Mouse (Mus musculus) hindbrain, embryonic 13.5 days (tissue): ENCODE results near the gene Mtg2. TPM values are rescaled to one million over a fixed set of nuclear protein-coding genes. Genes with fewer than 3 reads are reported as not detected.

ENCODE experiments used
- ATAC-seq: fragments of 200-750 bp; cut with Nextera tagmentation; 2 replicates; pipeline ENCODE4 v1.8.0; 2017; ENCODE audit warnings: moderate TSS enrichment; ENCODE audit not compliant: low FRiP score
- H3K27ac ChIP-seq: fragments of 300-500 bp; sonication (generic); 2 replicates; pipeline ENCODE4 v1.5.1; 2015; ENCODE audit warnings: inconsistent platforms, mild to moderate bottlenecking, moderate library complexity
- H3K27me3 ChIP-seq: fragments of 300-500 bp; sonication (generic); 2 replicates; pipeline ENCODE4 v1.6.1; 2015; ENCODE audit warnings: mild to moderate bottlenecking, inconsistent platforms
- H3K36me3 ChIP-seq: fragments of 300-500 bp; sonication (generic); 2 replicates; pipeline ENCODE4 v1.6.1; 2015; ENCODE audit warnings: mild to moderate bottlenecking, inconsistent platforms
- H3K4me1 ChIP-seq: fragments of 300-500 bp; sonication (generic); replicated peaks from 2 replicates; pipeline ENCODE4 v1.6.1; 2015; ENCODE audit warnings: inconsistent platforms
- H3K4me2 ChIP-seq: fragments of 300-500 bp; sonication (generic); 2 replicates; pipeline ENCODE4 v1.6.1; 2015; ENCODE audit warnings: inconsistent platforms, mild to moderate bottlenecking, moderate library complexity
- H3K4me3 ChIP-seq: fragments of 300-500 bp; sonication (generic); 2 replicates; pipeline ENCODE4 v1.5.1; 2015; ENCODE audit warnings: mild to moderate bottlenecking, inconsistent platforms
- H3K9ac ChIP-seq: fragments of 300-500 bp; sonication (generic); 2 replicates; pipeline ENCODE4 v1.6.1; 2015; ENCODE audit warnings: mild to moderate bottlenecking, inconsistent platforms
- H3K9me3 ChIP-seq: fragments of 300-500 bp; sonication (generic); 2 replicates; pipeline ENCODE4 v1.6.1; 2016; ENCODE audit warnings: inconsistent platforms
- WGBS: fragments of 180-500 bp; shearing (Covaris S2); methylation state at CpG from one replicate; pipeline ENCODE4 v1.1.7; 2015; 5-methylcytosine and 5-hydroxymethylcytosine counted together
- polyA plus RNA-seq: library from polyadenylated mRNA; unstranded; fragments of >200 nt; fragmentation: Nextera tagmentation; extraction: Ambion mirVana; gene quantifications from 2 replicates; pipeline ENCODE4 v1.2.1, GENCODE M21; 2015

Mtg2 gene
- 31.9 and 35.0 TPM in 2 replicates for polyA plus RNA-seq

- Histone ChIP-seq H3K4me1 (peaks cover 18% of the 10 kb centered on the region), H3K27ac (peak within 1 kb of the TSS; percentile 90), H3K4me2 (peak within 1 kb of the TSS; percentile 88), H3K9me3 (no peaks in the 10 kb centered on the region), H3K27me3 (no peaks in the 10 kb centered on the region), H3K9ac (peak within 1 kb of the TSS; percentile 84), H3K4me3 (peak within 1 kb of the TSS; percentile 69), H3K36me3 (peaks cover 26% of the 10 kb centered on the region)
- 5% methylated on average over 55 of the region's 58 CpGs for WGBS
- peak; percentile 96 for ATAC-seq
These were observed at the start of gene Mtg2 for GRCm38 (mm10) chr2:180070481-180071453. TSS of gene Mtg2 (plus strand) at chr2:180070588.

GRCm38 (mm10) chr2:180020919-180021318, 49.5 kb upstream of the Mtg2 start:
- Histone ChIP-seq H3K4me2 (no peak overlapping the region), H3K9me3 (no peaks in the 10 kb centered on the region), H3K27me3 (peaks cover 32% of the 10 kb centered on the region), H3K36me3 (no peaks in the 10 kb centered on the region), H3K4me1 (peaks cover 9% of the 10 kb centered on the region), H3K9ac (no peak overlapping the region), H3K27ac (no peak overlapping the region), H3K4me3 (no peak overlapping the region)
- WGBS: 83% methylated on average over 8 of the region's 8 CpGs
- ATAC-seq: no peak

- Histone ChIP-seq H3K36me3 (peaks cover 4% of the 10 kb centered on the region), H3K4me3 (no peak overlapping the region), H3K27ac (no peak overlapping the region), H3K9ac (no peak overlapping the region), H3K4me2 (no peak overlapping the region), H3K4me1 (peaks cover 28% of the 10 kb centered on the region), H3K27me3 (peaks cover 32% of the 10 kb centered on the region), H3K9me3 (no peaks in the 10 kb centered on the region)
- ATAC-seq: no peak
- WGBS: 72% methylated on average over 6 of the region's 6 CpGs
These were observed 47.6 kb upstream of the Mtg2 start for GRCm38 (mm10) chr2:180022751-180023150.

- ATAC-seq: peak; percentile 95
- H3K4me3 ChIP-seq: peak within 1 kb of the TSS; percentile 99
- no peaks in the 10 kb centered on the region for H3K9me3 ChIP-seq
- H3K36me3 ChIP-seq: peaks cover 22% of the 10 kb centered on the region
- H3K27me3 ChIP-seq: peaks cover 32% of the 10 kb centered on the region
- peak within 1 kb of the TSS; percentile 99 for H3K9ac ChIP-seq
- H3K4me1 ChIP-seq: peaks cover 46% of the 10 kb centered on the region
- WGBS: 0% methylated on average over 62 of the region's 80 CpGs
- H3K4me2 ChIP-seq: peak within 1 kb of the TSS; percentile 85
- peak within 1 kb of the TSS; percentile 98 for H3K27ac ChIP-seq
These were observed 45.8 kb upstream of the Mtg2 start, which contains the start of gene Lsm14b for GRCm38 (mm10) chr2:180024401-180025098. TSS of gene Lsm14b (plus strand) at chr2:180024987.

- WGBS: under 1% methylated on average over 63 of the region's 84 CpGs
- H3K4me1 ChIP-seq: peaks cover 50% of the 10 kb centered on the region
- H3K9ac ChIP-seq: peak overlapping the region; percentile 99
- no peak; the same call in 1 of the 2 replicates for ATAC-seq
- peak overlapping the region; percentile 80 for H3K4me2 ChIP-seq
- H3K4me3 ChIP-seq: peak overlapping the region; percentile 99
- peak overlapping the region; percentile 98 for H3K27ac ChIP-seq
- H3K36me3 ChIP-seq: peaks cover 30% of the 10 kb centered on the region
- peaks cover 31% of the 10 kb centered on the region for H3K27me3 ChIP-seq
- H3K9me3 ChIP-seq: no peaks in the 10 kb centered on the region
These were observed 45.1 kb upstream of the Mtg2 start for GRCm38 (mm10) chr2:180025135-180025860.

GRCm38 (mm10) chr2:180025861-180026200, 44.6 kb upstream of the Mtg2 start:
- Histone ChIP-seq H3K27me3 (peaks cover 26% of the 10 kb centered on the region), H3K9ac (peak overlapping the region; percentile 99), H3K9me3 (no peaks in the 10 kb centered on the region), H3K4me3 (peak overlapping the region; percentile 99), H3K36me3 (peaks cover 35% of the 10 kb centered on the region), H3K4me1 (peaks cover 50% of the 10 kb centered on the region), H3K27ac (peak overlapping the region; percentile 98), H3K4me2 (peak overlapping the region; percentile 80)
- ATAC-seq: no peak
- 5% methylated on average over 6 of the region's 6 CpGs for WGBS

- Histone ChIP-seq H3K9ac (peak overlapping the region; percentile 99), H3K36me3 (peaks cover 55% of the 10 kb centered on the region)
- no peak for ATAC-seq
These were observed 42.6 kb upstream of the Mtg2 start for GRCm38 (mm10) chr2:180027768-180028167.

GRCm38 (mm10) chr2:180031270-180031669, 39.1 kb upstream of the Mtg2 start:
- Histone ChIP-seq H3K36me3 (peaks cover 90% of the 10 kb centered on the region), H3K9me3 (no peaks in the 10 kb centered on the region), H3K27me3 (no peaks in the 10 kb centered on the region), H3K9ac (no peak overlapping the region), H3K4me2 (no peak overlapping the region), H3K4me3 (no peak overlapping the region), H3K27ac (no peak overlapping the region), H3K4me1 (peaks cover 37% of the 10 kb centered on the region)
- WGBS: 82% methylated on average over 6 of the region's 6 CpGs
- no peak for ATAC-seq

More at GRCm38 (mm10) chr2:180027768-180028167, 42.6 kb upstream of the Mtg2 start:
- H3K4me3 ChIP-seq: peak overlapping the region; percentile 99
- peaks cover 50% of the 10 kb centered on the region for H3K4me1 ChIP-seq
- no peak overlapping the region for H3K27ac ChIP-seq
- H3K4me2 ChIP-seq: peak overlapping the region; percentile 80
- no peaks in the 10 kb centered on the region for H3K9me3 ChIP-seq
- WGBS: 75% methylated on average over 9 of the region's 9 CpGs
- H3K27me3 ChIP-seq: peaks cover 9% of the 10 kb centered on the region

- WGBS: 83% methylated on average over 3 of the region's 3 CpGs
These were observed 37.5 kb upstream of the Mtg2 start for GRCm38 (mm10) chr2:180032925-180033324.

GRCm38 (mm10) chr2:180033956-180034355, 36.4 kb upstream of the Mtg2 start:
- no peak overlapping the region for H3K27ac ChIP-seq
- peaks cover 100% of the 10 kb centered on the region for H3K36me3 ChIP-seq
- no peaks in the 10 kb centered on the region for H3K9me3 ChIP-seq
- no peak overlapping the region for H3K4me3 ChIP-seq
- H3K9ac ChIP-seq: no peak overlapping the region
- WGBS: 71% methylated on average over 3 of the region's 3 CpGs
- no peak overlapping the region for H3K4me2 ChIP-seq
- no peak for ATAC-seq
- H3K4me1 ChIP-seq: peaks cover 11% of the 10 kb centered on the region
- H3K27me3 ChIP-seq: no peaks in the 10 kb centered on the region

More at GRCm38 (mm10) chr2:180032925-180033324, 37.5 kb upstream of the Mtg2 start:
- peaks cover 100% of the 10 kb centered on the region for H3K36me3 ChIP-seq
- no peaks in the 10 kb centered on the region for H3K27me3 ChIP-seq
- no peak overlapping the region for H3K27ac ChIP-seq
- no peak overlapping the region for H3K9ac ChIP-seq
- H3K4me2 ChIP-seq: no peak overlapping the region
- peaks cover 20% of the 10 kb centered on the region for H3K4me1 ChIP-seq
- no peak for ATAC-seq
- no peak overlapping the region for H3K4me3 ChIP-seq
- no peaks in the 10 kb centered on the region for H3K9me3 ChIP-seq

- Histone ChIP-seq H3K27ac (no peak overlapping the region), H3K4me1 (peaks cover 11% of the 10 kb centered on the region), H3K4me2 (no peak overlapping the region), H3K4me3 (no peak overlapping the region), H3K36me3 (peaks cover 99% of the 10 kb centered on the region), H3K9me3 (no peaks in the 10 kb centered on the region), H3K9ac (no peak overlapping the region), H3K27me3 (no peaks in the 10 kb centered on the region)
- 73% methylated on average over 5 of the region's 5 CpGs for WGBS
- no peak for ATAC-seq
These were observed 35.6 kb upstream of the Mtg2 start for GRCm38 (mm10) chr2:180034753-180035152.

- peak overlapping the region; percentile 95 for H3K4me3 ChIP-seq
- peaks cover 43% of the 10 kb centered on the region for H3K36me3 ChIP-seq
- no peak for ATAC-seq
- no peaks in the 10 kb centered on the region for H3K27me3 ChIP-seq
- H3K9ac ChIP-seq: peak overlapping the region; percentile 98
- peak overlapping the region; percentile 80 for H3K4me2 ChIP-seq
- WGBS: 65% methylated on average over 6 of the region's 6 CpGs
- peaks cover 46% of the 10 kb centered on the region for H3K4me1 ChIP-seq
- H3K9me3 ChIP-seq: no peaks in the 10 kb centered on the region
- no peak overlapping the region for H3K27ac ChIP-seq
These were observed 30.0 kb upstream of the Mtg2 start for GRCm38 (mm10) chr2:180040406-180040805.
